Mouse (Mus musculus) thymus, adult 2 months (tissue): Measurements from ENCODE around the gene Frrs1l. TPM values are rescaled to one million over a fixed set of nuclear protein-coding genes. Genes with fewer than 3 reads are reported as not detected.

Experiments used
- DNase-seq: peaks from one replicate; pipeline ENCODE4 v3.0.0; 2021
- H3K27ac ChIP-seq: fragments of 200-500 bp; 2 replicates; pipeline ENCODE4 v1.5.1; 2012; ENCODE audit warnings: low read length, control low read depth; ENCODE audit not compliant: control insufficient read depth, insufficient read depth
- H3K27me3 ChIP-seq: fragments of 200-500 bp; 2 replicates; pipeline ENCODE4 v1.6.1; 2012; ENCODE audit warnings: mild to moderate bottlenecking, low read length, moderate library complexity, mixed read lengths; ENCODE audit not compliant: control insufficient read depth, insufficient read depth
- H3K36me3 ChIP-seq: fragments of 200-500 bp; 2 replicates; pipeline ENCODE4 v1.6.1; 2012; ENCODE audit warnings: mild to moderate bottlenecking, low read length, moderate library complexity; ENCODE audit not compliant: control insufficient read depth, insufficient read depth
- H3K4me1 ChIP-seq: fragments of 200-500 bp; replicated peaks from 2 replicates; pipeline ENCODE4 v1.6.1; 2012; ENCODE audit warnings: low read length; ENCODE audit not compliant: control insufficient read depth, insufficient read depth
- H3K4me3 ChIP-seq: fragments of 200-500 bp; 2 replicates; pipeline ENCODE4 v1.5.1; 2012; ENCODE audit warnings: mild to moderate bottlenecking, low read length, control low read depth, moderate library complexity; ENCODE audit not compliant: control insufficient read depth, insufficient read depth
- CTCF ChIP-seq: fragments of 200-500 bp; IDR thresholded peaks from 2 replicates; pipeline ENCODE4 v1.5.1; 2012; ENCODE audit warnings: mild to moderate bottlenecking, control low read depth, low read length, moderate library complexity, borderline replicate concordance; ENCODE audit not compliant: control insufficient read depth, poor library complexity, insufficient read depth; ENCODE audit errors: extremely low read depth
- POLR2A ChIP-seq: fragments of 200-500 bp; IDR thresholded peaks from 2 replicates; pipeline ENCODE4 v1.6.1; 2012; ENCODE audit warnings: mild to moderate bottlenecking, low read length, control low read depth, moderate library complexity; ENCODE audit not compliant: control insufficient read depth, poor library complexity, insufficient read depth; ENCODE audit errors: extremely low read depth
- WGBS: fragments of 180-500 bp; shearing (Covaris S2); methylation state at CpG from one replicate; pipeline ENCODE4 v1.1.7; 2018; 5-methylcytosine and 5-hydroxymethylcytosine counted together
- polyA plus RNA-seq: library from polyadenylated mRNA; depleted of rRNA; stranded (reverse); fragments of >200 nt; gene quantifications from 2 replicates; pipeline ENCODE4 v1.2.3, GENCODE M21; 2012; rRNA removed

Gene Frrs1l
- polyA plus RNA-seq, 1 experiment = not detected

DNA sequence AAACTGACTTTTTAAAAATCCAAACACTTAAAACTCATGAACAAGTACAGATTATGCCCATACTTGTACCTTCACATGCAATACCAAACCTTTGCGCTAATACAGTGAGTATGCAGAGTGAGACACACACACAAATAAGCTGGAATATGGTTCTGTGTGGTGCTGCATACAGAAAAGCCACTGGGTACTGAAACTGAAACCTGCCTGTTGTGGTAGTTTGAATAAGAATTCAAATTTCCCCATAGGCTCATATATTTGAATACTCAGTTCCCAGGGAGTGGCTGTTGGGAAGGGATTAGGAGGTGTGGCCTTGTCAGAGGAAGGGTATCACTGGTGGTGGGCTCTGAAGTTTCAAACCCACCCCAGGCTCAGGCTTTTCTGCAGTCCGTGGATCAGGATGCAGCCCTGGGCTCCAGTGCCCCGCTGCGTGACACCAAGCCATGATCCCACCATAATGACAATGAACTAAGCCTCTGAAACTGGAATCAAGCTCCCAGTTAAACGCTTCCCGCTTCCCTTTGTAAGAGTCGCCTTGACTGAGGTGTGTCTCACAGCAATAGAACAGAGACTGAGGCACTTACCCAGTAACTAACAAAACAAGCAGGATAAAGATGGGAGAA lies 77.7 kb downstream of the Frrs1l start:
- TF ChIP-seq POLR2A (no peak), CTCF (no peak)
- 97% methylated on average over 7 of the region's 7 CpGs for WGBS
- Histone ChIP-seq H3K4me1 (peaks cover 13% of the 10 kb centered on the region), H3K27ac (no peak overlapping the region), H3K4me3 (no peak overlapping the region), H3K27me3 (no peaks in the 10 kb centered on the region), H3K36me3 (peaks cover 15% of the 10 kb centered on the region)
- DNase-seq = no peak

DNA sequence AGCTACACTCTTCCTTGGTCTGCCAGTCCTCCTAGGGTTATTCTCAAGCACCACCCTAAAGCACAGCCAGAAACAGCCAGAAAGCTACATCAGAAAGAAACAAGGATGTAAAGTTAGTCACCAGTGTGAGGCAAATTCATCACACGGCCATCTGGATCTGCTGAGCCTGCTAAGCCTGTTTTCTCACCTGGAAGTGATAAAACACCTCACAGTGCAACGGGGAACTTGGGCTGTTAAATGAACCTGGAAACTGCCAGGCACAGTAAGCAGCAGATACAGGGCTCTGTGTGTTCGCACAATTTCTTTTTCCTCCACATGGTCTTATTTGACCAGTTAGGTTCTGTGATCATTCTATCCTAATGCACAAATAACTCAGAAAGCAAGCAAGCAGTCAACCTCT lies 80.6 kb downstream of the Frrs1l start:
- Histone ChIP-seq H3K4me1 (peaks cover 6% of the 10 kb centered on the region), H3K27me3 (no peaks in the 10 kb centered on the region), H3K4me3 (no peak overlapping the region), H3K36me3 (peaks cover 24% of the 10 kb centered on the region), H3K27ac (no peak overlapping the region)
- TF ChIP-seq CTCF (no peak), POLR2A (no peak)
- 97% methylated on average over 3 of the region's 3 CpGs for WGBS
- DNase-seq = no peak

DNA sequence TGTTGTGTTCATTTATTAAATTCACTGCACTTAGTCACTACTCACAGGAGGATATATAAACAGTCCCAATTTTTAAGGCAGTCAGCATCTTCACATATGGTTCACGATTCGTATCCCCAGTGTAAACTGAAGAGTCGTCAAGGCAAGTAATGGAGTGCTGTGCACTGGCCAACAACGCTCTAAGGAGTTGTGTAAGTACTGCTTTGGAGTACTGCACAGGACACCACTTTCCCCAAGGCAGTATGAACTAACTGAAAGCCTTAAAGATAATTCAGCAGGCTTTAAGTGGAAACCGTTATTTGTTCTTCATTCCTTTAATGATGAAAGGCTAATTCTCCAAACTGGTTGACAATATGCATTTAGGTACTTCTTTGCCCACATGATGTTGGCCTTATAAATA lies 82.5 kb downstream of the Frrs1l start:
- H3K27ac ChIP-seq = no peak overlapping the region
- no peak overlapping the region for H3K4me3 ChIP-seq
- H3K27me3 ChIP-seq = no peaks in the 10 kb centered on the region
- TF ChIP-seq CTCF (no peak), POLR2A (no peak)
- WGBS = 98% methylated on average over 5 of the region's 5 CpGs
- no peaks in the 10 kb centered on the region for H3K4me1 ChIP-seq
- DNase-seq = no peak
- H3K36me3 ChIP-seq = peaks cover 38% of the 10 kb centered on the region

Other genes starting within 250 kb of the Frrs1l start
- 0.59 TPM in 1 of 2 replicates, not detected in the other for gene Actl7b, start 248.9 kb downstream of the Frrs1l start, polyA plus RNA-seq
- 0.05 TPM in 1 of 2 replicates, not detected in the other for gene Actl7a, start 247.0 kb downstream of the Frrs1l start, polyA plus RNA-seq
- 18.0 and 19.3 TPM in 2 replicates for gene Elp1, start 188.1 kb downstream of the Frrs1l start, polyA plus RNA-seq
- gene Fam206a, start 188.0 kb downstream of the Frrs1l start, polyA plus RNA-seq = 6.6 and 7.7 TPM in 2 replicates
- gene Ctnnal1, start 125.2 kb downstream of the Frrs1l start, polyA plus RNA-seq = 3.6 and 5.0 TPM in 2 replicates
- gene Tmem245, start 43.0 kb downstream of the Frrs1l start, polyA plus RNA-seq = 25.9 and 27.2 TPM in 2 replicates
- 9.2 and 10.7 TPM in 2 replicates for gene Epb41l4b, start 153.0 kb upstream of the Frrs1l start, polyA plus RNA-seq